Mouse (Mus musculus) heart, adult 2 months (tissue): ENCODE data around the gene Cblb. TPM values are rescaled to one million over a fixed set of nuclear protein-coding genes. Genes with fewer than 3 reads are reported as not detected.

ENCODE experiments used
- DNase-seq, 2 experiments: peaks; one replicate each; pipeline ENCODE4 v3.0.0; 2021
- H3K27ac ChIP-seq: fragments of 200-600 bp; 2 replicates; pipeline ENCODE4 v1.8.1; 2022
- H3K27me3 ChIP-seq: fragments of 200-500 bp; 2 replicates; pipeline ENCODE4 v1.6.1; 2012; ENCODE audit warnings: mild to moderate bottlenecking, low read length, inconsistent platforms, mixed read lengths; ENCODE audit not compliant: control insufficient read depth, insufficient read depth
- H3K36me3 ChIP-seq: fragments of 200-500 bp; 2 replicates; pipeline ENCODE4 v1.6.1; 2012; ENCODE audit warnings: low read length, inconsistent platforms; ENCODE audit not compliant: control insufficient read depth, insufficient read depth
- H3K4me1 ChIP-seq: fragments of 200-500 bp; 2 replicates; pipeline ENCODE4 v1.6.1; 2011; ENCODE audit warnings: low read length; ENCODE audit not compliant: control insufficient read depth, insufficient read depth
- H3K4me3 ChIP-seq: fragments of 200-600 bp; 2 replicates; pipeline ENCODE4 v1.8.1; 2022
- H3K79me2 ChIP-seq: fragments of 200-500 bp; replicated peaks from 2 replicates; pipeline ENCODE4 v1.6.1; 2012; ENCODE audit warnings: mild to moderate bottlenecking, inconsistent platforms, low read length, moderate library complexity, mixed read lengths; ENCODE audit not compliant: control insufficient read depth, insufficient read depth
- H3K9ac ChIP-seq: fragments of 200-500 bp; 2 replicates; pipeline ENCODE4 v1.6.1; 2012; ENCODE audit warnings: low read depth, mild to moderate bottlenecking, control low read depth, inconsistent platforms, low read length, mixed read lengths
- CTCF ChIP-seq: fragments of 200-600 bp; IDR thresholded peaks from 2 replicates; pipeline ENCODE4 v1.8.1; 2022; ENCODE audit warnings: antibody characterized with exemption, mild to moderate bottlenecking, moderate library complexity
- EP300 ChIP-seq: fragments of 200-500 bp; IDR thresholded peaks from 2 replicates; pipeline ENCODE4 v1.6.1; 2011; ENCODE audit warnings: low read depth, low read length, control low read depth; ENCODE audit not compliant: insufficient read depth
- POLR2A ChIP-seq: fragments of 200-500 bp; IDR thresholded peaks from 2 replicates; pipeline ENCODE4 v1.6.1; 2011; ENCODE audit warnings: mild to moderate bottlenecking, low read depth, low read length, control low read depth; ENCODE audit not compliant: insufficient read depth
- WGBS: fragments of 180-500 bp; shearing (Covaris S2); methylation state at CpG from one replicate; pipeline ENCODE4 v1.1.7; 2018; 5-methylcytosine and 5-hydroxymethylcytosine counted together
- intact Hi-C: fragments of 180-260 bp; cut with DNase I; formaldehyde crosslinking; loops from one replicate; pipeline ENCODE4 v1.15.1; 2025
- polyA plus RNA-seq: library from polyadenylated mRNA; depleted of rRNA; stranded (reverse); fragments of >200 nt; gene quantifications from 2 replicates; pipeline ENCODE4 v1.2.3, GENCODE M21; 2012
- total RNA-seq, 2 experiments: library from RNA; stranded (reverse); gene quantifications; 2 replicates each; pipeline ENCODE4 v1.2.3; 2021

The Cblb gene
- total and polyA plus RNA-seq, 3 experiments = 7.5 to 14.0 (median 13.6) TPM

DNA sequence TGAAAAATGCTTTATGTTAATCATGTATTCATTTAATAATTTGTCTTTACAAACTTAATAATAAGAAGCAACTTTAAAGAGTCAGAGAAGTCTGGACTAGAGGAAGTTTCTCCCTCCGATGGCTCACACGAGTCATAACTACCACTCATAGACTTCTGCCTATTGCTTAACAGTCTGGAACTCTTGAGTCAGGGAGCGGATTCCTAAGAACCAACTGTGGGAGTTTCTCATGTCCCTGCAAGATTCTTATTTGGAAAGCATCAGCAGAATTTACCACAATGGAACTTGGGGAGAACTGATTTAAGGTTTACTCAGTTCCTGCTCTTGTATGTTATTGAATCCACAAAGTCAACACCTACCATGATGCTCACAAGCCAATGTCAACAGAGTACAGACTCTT, 31.0 kb upstream of the Cblb start:
- no peak overlapping the region for H3K27ac ChIP-seq
- H3K79me2 ChIP-seq = no peaks in the 10 kb centered on the region
- H3K9ac ChIP-seq = no peak overlapping the region
- no peaks in the 10 kb centered on the region for H3K27me3 ChIP-seq
- TF ChIP-seq CTCF (no peak), POLR2A (no peak), EP300 (no peak)
- H3K4me1 ChIP-seq = no peaks in the 10 kb centered on the region
- H3K36me3 ChIP-seq = no peaks in the 10 kb centered on the region
- H3K4me3 ChIP-seq = no peak overlapping the region
- intact Hi-C loops = no loop called here
- 88% methylated on average over 3 of the region's 3 CpGs for WGBS
- no peak for DNase-seq

DNA sequence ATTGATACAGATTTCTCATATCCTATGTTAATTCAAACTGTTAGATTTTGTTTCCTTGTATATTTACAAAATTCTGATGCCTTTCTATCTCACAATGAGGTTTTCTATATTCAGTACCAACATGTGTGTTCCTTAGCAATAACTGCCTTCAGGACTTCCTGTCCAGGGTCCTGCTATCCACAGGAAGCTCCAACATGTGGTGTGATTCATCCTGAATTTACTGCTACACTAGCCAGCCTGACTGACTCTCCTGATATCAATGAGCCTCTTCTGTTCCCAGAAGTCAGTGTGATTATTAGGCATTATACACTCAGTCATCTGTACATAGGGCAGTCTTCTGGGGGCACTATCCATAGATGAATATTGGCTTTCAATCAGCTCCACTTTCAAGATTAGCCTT, 30.2 kb upstream of the Cblb start:
- DNase-seq = no peak
- intact Hi-C loops = no loop called here
- Histone ChIP-seq H3K27me3 (no peaks in the 10 kb centered on the region), H3K4me3 (no peak overlapping the region), H3K27ac (no peak overlapping the region), H3K36me3 (no peaks in the 10 kb centered on the region), H3K79me2 (no peaks in the 10 kb centered on the region), H3K9ac (no peak overlapping the region), H3K4me1 (no peaks in the 10 kb centered on the region)
- no peak for TF ChIP-seq POLR2A
- TF ChIP-seq EP300 = no peak
- TF ChIP-seq CTCF = no peak

DNA sequence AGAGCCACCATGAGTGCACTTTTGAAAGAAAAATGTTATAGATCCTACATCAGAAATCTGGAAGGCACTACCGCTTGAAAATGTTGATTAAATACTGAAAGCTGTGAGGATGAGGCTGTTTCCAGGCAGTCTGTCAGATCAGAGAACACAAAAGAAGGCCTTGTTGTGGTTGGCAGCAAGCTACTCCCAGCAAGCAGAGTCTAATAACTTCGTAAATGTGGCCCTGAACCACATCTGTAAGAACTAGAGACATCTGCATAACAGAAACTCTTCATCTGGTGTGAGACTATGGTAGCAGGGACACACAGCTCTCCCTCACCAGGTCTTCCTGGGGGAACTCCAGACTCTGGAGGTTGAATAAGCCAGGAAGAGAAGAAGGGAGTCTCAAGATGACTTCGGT, 24.0 kb upstream of the Cblb start:
- TF ChIP-seq CTCF (no peak), POLR2A (no peak), EP300 (no peak)
- H3K4me3 ChIP-seq = no peak overlapping the region
- DNase-seq = no peak
- intact Hi-C loops = loop anchor here (5.0 kb wide), 1 partner anchor 305 kb away; no protein-coding TSS in a partner anchor
- no peak overlapping the region for H3K9ac ChIP-seq
- no peaks in the 10 kb centered on the region for H3K4me1 ChIP-seq
- no peaks in the 10 kb centered on the region; the same call in 1 of the 2 replicates for H3K36me3 ChIP-seq
- H3K79me2 ChIP-seq = no peaks in the 10 kb centered on the region
- H3K27ac ChIP-seq = no peak overlapping the region
- WGBS = 82% methylated on average over 3 of the region's 3 CpGs
- no peaks in the 10 kb centered on the region for H3K27me3 ChIP-seq

DNA sequence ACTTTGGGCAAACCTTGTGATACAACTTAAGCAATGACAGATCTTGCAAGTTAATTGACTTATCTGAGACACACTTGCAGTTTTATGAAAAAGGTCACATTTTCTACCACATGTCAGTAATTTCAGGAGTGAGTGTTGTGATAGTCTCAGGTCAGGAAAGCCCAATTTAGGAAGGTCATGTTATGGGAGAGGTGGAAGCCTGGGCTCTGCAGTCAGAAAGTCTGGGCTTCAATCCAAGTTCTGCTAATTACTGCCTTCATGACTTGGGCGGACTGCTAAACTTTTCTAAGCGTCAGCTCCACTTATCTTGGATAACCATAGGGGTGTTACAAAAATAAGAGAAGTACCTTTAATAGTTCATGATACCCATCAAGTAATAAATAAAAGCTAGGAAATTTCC, 22.6 kb upstream of the Cblb start:
- TF ChIP-seq CTCF (no peak), EP300 (no peak), POLR2A (no peak)
- Histone ChIP-seq H3K4me1 (no peaks in the 10 kb centered on the region; the same call in 1 of the 2 replicates), H3K9ac (no peak overlapping the region), H3K27me3 (no peaks in the 10 kb centered on the region), H3K79me2 (no peaks in the 10 kb centered on the region), H3K27ac (no peak overlapping the region), H3K4me3 (no peak overlapping the region), H3K36me3 (no peaks in the 10 kb centered on the region; the same call in 1 of the 2 replicates)
- peak in 1 of 2 experiments; percentile 7 for DNase-seq
- 4% methylated on average over 2 of the region's 2 CpGs for WGBS
- intact Hi-C loops = loop anchor here (5.0 kb wide), 1 partner anchor 306 kb away; no protein-coding TSS in a partner anchor

DNA sequence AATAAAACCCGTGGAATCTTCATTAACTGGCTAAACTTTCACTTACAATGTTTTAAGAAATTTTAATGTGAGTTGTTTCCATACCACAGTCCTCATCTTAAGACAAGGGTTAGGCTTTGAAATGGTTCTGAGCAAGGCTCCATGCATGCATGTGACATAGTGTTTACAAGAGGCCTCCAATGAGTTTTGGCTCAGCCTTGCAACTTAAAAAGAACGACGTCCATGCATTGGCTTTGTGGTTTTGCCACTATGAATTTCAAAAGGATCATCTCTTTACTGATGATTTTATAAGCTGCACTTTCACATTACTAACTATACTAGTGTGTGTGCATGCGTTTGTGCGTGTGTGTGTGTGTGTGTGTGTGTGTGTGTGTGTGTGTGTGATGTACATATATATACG, 21.6 kb upstream of the Cblb start:
- Histone ChIP-seq H3K36me3 (no peaks in the 10 kb centered on the region; the same call in 1 of the 2 replicates), H3K4me3 (no peak overlapping the region), H3K4me1 (no peaks in the 10 kb centered on the region; the same call in 1 of the 2 replicates), H3K9ac (no peak overlapping the region), H3K27me3 (no peaks in the 10 kb centered on the region), H3K27ac (no peak overlapping the region), H3K79me2 (no peaks in the 10 kb centered on the region)
- no peak for DNase-seq
- intact Hi-C loops = loop anchor here (5.0 kb wide), 1 partner anchor 307 kb away; no protein-coding TSS in a partner anchor
- TF ChIP-seq POLR2A (no peak), CTCF (no peak), EP300 (no peak)
- WGBS = 89% methylated on average over 6 of the region's 6 CpGs

DNA sequence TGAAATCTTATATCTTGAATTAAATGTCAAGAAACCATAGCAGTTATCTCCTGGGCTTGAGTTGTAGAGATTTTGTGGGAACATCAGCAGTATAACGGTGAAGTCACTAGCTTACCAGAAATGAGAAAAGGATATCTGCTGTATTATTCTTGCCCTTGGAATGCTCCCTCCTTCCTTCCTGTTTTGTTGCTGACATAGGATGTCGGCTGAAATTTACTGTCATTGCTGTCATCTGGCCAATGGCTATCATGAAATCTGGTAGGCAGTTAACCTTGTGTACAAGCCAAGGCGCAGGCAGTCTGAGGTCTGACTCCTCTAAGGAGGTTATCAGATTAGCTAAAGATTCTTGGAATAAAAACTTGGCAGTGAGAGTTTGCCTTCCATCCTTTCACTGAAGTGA, 18.0 kb upstream of the Cblb start:
- intact Hi-C loops = no loop called here
- DNase-seq = peak in 1 of 2 experiments; percentile 5
- no peak overlapping the region for H3K27ac ChIP-seq
- H3K9ac ChIP-seq = no peak overlapping the region
- TF ChIP-seq EP300 = no peak
- TF ChIP-seq CTCF = no peak
- TF ChIP-seq POLR2A = no peak
- H3K36me3 ChIP-seq = no peaks in the 10 kb centered on the region; the same call in 1 of the 2 replicates
- H3K27me3 ChIP-seq = no peaks in the 10 kb centered on the region
- H3K4me3 ChIP-seq = no peak overlapping the region
- H3K4me1 ChIP-seq = no peaks in the 10 kb centered on the region; the same call in 1 of the 2 replicates
- no peaks in the 10 kb centered on the region for H3K79me2 ChIP-seq
- WGBS = 33% methylated on average over 3 of the region's 3 CpGs
